Mouse (Mus musculus) right cerebral cortex, postnatal 10 days (tissue): ENCODE results near the gene Dtx1.

Experiments
- DNase-seq, 2 experiments: peaks; one replicate each; pipeline ENCODE4 v3.0.0; 2021; ENCODE audit warnings: low spot score in 2 of 2

The Dtx1 gene

DNA sequence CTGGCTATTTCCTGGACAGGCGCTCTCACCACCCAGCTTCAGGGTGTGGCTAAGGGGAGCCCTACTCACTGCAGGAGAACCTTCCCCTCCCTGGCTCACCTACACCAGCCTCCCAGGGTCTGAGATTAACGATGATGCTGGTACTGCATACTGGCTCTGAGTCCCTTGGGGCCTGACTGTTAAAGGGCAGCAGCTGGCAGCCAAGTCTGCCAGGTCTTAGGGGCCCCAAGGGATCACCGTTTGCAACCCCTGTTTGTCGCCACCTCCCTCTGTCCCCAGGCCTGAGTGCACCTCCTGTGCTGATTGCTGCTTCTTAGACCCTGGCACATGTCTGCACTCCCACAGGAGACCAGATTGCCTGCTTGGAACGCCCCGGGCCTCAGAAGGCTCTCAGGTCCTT, 7.3 kb downstream of the Dtx1 start:
- no peak for DNase-seq

DNA sequence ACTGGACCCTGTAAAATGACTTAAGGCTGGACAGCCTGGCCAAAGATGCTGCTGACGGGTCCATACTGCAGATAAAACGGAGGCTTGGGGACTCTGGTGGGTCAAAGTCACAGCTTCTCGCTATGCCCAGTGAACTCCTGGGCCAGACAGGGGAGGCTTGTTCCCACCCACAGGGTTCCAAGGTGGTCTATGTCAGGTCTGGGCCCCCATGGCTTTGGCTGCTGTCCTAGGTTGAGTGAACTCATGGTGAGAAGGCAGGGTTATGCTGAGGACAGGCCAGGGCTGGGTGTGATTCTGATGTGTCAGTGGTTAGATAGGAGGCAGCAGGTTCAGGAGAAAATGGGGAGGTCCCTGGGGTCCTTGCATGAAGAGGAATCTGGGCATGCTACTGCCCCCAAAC, 8.1 kb downstream of the Dtx1 start:
- DNase-seq = no peak

DNA sequence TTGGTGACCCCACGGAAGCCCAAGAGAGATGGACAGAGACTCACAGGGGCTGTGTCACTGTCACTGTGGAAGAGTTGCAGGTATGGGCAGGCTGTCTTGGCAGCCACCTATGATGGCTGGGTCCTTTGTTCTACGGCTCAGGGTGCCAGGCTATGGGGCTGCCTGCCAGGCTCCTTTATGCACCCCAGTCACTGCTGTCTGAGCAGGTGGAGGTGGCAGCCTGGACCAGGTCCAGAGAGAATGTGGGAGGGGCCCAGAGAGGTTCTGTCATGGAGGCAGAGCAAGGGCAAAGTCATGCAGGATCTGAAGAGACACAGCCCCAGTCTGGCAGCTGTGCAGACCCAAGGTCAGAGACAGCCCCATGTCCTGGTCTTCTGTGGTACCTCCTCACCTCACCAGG, 8.8 kb downstream of the Dtx1 start:
- DNase-seq = no peak

DNA sequence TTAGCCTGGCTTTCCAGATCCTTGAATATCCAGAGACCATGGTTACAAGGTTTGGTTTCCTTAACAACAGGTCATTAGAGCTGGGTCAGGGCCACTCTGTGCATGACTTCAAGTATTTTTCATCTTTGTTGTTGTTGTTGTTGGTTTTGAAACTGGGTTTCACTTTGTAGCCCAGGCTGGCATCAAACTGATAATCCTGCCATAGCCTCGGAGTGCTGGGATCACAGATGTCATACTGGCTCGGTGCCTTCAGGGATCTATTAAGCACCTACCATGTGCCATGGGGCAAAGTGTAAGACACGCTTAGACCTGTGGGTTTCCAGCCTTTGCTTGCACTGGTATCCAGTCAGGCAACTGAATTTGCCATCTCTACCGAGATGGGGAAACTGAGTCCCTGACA, 9.3 kb downstream of the Dtx1 start:
- no peak for DNase-seq

DNA sequence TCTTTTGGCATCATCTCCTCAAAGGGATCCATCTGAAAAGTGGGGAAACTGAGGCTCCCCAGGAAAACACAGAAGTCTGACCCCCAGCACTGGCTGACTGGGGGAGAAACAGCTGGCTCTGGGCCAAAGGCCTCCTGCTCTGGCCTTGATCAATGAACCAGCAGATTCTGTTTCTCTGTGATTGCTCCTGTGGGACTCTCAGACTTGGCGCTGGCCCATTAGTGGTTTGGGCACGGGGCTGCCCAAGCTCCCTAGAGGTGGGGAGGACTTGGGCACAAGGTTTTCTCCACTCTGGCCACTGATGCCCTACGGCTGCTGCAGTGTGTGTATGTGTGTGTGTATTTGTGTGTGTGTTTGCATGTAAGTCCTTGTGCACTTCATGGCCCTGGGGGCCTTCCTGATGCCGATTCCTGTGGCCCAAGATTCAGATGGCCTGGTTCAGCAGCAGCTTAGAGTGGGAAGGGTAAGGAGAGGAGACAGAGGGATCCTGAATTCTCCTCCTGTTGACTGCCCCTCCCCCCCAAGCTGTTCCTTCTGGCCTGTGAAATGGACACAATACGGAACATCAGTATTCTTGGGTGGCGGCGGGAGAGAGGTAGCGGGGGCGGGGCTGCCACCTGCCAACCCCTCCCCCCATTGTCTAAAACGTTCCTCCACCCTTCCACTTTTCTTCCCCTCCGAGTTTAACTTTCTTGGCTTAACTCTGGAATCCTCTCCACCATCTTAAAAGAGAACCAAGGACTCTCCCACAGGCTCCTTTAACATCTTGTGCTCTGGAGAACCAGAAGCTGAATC, 10.5 kb downstream of the Dtx1 start:
- peak in 1 of 2 experiments; percentile 48 for DNase-seq

DNA sequence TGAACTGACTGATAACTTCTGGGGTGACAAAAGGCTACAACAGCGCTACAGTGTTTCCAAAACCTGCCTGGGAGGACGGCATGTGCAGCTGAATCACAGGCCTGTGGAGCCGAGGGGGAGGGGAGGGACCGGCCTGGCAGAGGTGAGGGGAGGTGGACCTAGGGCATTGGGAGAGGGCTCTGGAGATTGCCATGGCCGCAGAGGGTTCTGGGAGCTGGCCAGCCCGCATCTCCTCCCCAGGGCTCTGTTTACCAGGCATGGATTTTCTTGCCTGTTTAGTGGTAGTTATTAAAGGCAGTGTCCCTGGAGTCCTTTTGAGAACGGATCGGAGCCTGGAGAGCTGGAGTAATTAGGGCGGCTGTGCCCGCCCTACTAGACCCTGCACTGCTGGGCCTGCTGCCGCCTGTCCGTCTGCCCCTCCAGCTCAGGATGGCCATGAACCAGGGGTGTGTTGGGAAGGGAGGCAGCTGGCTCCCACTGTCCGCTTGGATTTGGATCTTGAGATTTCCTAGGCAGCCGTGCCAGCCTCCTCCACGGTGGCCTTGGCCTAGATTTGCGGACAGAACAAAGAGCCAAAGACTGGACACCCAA, 12.8 kb downstream of the Dtx1 start:
- DNase-seq = peak; percentile 72 to 79

DNA sequence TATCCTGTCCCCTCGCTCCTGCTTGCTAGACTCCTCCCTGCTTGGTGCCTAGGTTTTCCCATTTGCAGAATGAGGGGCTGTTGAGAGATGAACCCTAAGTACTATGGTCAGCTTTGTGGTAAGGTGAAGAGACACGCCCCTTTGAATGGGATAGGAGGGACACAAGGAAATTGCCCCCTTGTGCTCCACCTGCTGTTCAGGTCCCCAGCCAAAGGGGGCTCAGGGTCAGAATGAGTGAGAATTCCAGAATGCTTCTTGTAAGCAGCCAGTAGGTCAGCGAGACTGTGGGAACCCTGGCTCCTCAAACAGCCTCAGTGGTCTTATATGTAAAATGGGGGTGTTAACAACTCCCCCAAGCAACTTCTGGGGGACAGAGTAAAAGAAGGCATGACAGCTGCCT, 13.5 kb downstream of the Dtx1 start:
- DNase-seq = no peak

DNA sequence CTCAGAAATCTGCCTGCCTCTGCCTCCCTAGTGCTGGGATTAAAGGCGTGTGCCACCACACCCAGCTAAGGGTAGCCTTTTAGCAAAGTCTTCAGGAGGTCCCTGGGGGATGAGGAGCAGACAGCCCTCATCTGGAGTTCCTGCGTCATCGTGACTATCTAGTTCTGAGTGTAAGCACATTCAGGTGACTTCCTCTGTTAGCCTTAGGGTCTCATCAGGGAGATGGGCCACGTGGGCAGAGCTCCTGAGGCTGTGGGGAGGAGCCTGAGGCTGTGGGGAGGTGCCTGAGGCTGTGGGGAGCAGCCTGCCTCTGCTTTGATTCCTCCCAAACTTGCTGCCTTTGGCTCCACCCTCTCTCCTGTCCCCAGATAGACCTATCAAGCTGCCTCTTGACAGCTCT, 14.9 kb downstream of the Dtx1 start:
- DNase-seq = no peak

DNA sequence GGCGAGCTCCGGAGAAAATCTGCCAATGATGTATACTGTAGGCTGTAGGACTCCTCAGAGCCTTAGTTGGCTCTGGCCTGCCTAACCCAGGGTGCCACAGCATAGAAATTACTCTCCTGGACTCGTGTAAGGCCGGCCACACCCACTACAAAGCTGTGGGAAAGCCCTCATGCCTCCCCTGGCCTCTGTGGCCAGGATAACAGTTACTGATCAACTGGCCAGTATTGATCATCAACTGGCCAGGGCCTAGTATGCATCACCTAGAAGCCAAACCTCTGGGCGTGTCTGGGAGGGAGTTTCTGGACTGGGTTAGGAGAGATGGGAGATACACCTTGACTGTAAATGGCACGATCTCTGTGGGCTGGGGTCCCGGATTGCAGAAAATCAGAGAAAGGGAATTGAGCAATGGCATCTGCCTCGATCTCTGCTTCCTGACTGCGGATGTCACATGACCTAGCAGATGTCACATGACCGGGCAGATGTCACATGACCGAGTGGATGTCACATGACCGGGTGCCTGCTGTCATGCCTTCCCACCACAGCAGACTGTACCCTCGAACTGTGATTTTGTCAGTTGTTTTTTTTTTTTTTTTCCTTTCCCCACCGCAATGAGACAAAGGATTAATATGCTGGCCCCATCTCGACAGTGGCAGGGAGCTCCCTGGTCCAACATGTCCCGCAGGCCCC, 15.5 kb downstream of the Dtx1 start:
- DNase-seq = no peak

DNA sequence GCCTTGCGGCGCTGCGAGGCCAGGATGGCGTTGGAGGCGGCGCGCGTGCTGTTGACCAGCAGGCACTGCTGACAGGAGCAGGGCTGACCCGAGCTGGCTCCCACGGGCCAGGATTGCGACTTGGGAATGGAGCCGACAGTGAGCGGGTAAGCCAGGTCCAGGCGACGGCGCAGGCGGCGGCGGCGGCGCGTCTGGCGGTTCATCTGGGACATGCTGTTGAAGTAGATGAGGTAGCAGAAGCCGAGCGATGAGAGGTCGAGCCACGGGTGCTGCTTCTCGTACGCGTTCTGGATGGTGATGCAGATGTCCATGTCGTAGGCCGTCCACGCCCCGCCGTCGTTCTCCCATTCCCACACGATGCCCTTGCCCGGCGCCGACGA, 17.0 kb downstream of the Dtx1 start:
- no peak for DNase-seq

DNA sequence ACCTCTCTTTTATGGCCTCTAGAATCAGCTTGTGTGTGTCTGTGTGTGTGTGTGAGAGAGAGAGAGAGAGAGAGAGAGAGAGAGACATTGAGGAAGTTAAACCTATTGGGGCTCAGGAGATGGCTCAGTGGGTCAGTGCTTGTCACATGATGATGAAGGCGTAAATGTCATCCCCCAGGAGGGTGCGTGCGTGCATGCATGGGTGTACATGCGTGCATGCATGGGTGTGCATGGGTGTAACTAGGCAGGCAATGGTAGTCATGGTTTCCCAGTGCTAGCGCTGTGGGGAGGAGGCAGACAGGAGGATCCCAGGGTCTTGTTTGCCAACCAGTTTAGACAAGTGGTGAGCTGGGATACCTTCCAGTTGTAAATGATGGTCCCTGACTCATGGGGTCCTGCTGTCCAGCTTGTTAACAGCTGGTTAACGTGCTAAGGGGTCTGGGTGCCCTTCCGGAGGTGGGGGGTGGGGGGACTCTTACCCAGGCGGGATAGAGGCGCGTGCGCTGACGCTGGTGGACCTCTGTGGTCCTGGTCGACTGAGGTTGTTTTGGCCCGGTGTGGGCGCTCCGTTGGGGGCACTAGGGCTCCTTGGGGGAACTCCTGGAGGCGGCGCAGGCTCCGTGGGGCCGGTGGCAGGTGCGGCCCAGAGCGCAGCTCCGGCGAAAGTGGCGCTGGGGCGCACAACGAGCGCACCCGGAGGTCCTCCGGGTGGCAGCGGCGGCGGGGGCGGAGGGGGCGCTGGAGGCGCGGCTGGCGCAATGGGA, 17.6 kb downstream of the Dtx1 start:
- no peak for DNase-seq

DNA sequence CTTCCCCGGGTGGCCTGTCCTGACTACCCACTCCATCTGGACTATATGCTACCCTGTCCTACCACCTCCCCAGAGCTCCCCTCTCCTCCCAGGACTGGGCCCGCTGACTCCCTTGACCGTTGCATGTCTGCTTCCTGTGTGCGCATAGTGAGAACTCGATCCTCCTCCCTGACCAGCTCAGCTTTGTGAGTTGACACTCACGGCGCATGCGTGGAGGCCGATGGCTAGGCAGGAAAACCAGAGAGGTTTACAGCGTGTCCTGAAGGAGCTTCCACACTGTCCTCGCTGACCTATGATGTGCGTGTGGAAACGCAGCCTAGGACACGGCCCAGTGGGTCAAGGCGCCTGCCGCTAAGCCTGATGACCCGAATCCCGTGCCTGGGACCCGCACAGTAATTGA, 19.7 kb downstream of the Dtx1 start:
- no peak for DNase-seq

DNA sequence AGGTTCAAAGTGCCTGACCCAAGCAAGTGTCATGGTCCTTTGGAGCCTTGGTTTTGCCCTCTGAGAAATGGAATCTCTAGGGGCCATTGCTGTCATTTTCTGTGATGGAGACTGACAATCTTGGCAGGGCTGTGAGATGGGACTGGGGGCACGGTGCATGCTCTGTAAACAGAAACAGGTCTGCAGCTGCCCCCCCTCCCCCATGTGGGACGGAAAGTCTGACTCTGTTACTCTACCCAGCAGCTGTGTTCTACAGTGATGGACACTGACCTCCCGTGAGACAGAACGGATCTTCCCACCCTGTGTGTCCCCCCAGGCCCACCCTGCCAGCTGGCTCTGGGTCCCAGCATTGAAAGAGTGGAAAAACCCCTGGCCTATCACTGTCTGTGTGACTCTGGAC, 21.3 kb downstream of the Dtx1 start:
- DNase-seq = no peak

DNA sequence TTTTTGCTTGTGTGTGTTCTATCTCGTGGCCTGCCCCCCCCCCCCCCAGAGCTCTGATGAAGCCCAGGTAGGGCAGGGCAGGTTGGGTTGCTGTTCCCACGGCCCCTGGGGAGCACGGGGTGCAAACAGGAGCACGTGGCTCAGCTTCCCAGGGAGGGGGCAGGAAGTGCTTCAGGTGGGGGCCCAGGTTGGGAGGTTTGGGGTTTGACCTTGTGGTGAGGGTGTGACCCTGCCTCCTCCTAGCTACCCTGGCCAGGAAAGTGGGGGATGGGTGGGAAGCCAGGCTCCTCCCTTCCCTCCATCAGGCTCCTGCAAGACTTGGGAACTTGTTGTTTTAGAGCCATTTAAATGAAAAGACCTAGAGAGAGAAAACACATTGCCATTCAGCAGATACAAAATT, 23.3 kb downstream of the Dtx1 start:
- DNase-seq = no peak

DNA sequence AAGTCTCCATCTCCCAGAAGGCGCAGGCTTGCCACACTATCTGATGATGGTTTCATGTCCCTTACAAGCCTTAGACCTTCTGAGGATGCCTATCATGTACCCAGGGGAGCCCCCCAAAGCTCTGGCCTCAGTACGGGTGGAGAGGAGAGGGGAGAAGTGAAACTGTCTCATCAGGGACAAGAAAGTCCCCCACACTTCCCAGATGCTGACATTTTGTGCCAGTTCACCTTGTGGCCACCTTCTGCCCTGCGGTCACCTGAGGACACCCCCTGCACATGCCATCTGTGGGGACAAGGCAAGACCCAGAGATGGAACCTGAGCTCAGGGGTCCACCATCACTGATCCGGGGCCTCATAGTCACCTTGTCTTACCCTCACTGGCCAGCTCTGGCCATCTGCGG, 23.8 kb downstream of the Dtx1 start:
- no peak for DNase-seq

DNA sequence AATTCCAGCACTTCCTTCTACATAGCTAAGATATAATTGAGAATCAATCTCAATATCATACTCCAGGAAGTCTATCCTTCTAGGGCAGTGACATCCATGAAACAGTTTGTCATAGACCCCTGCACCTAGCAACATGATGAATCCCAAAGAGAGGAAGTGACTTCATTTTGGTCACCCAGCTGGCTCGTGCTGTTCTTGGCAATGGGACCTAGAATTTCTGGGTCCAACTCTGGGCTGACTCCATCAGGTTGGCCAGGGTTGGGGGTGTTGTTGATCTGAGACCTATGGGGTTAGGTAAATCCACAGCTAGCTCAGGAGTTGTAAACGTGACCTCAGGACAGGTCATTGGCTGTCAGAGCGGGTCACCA, 24.3 kb downstream of the Dtx1 start:
- DNase-seq = no peak

DNA sequence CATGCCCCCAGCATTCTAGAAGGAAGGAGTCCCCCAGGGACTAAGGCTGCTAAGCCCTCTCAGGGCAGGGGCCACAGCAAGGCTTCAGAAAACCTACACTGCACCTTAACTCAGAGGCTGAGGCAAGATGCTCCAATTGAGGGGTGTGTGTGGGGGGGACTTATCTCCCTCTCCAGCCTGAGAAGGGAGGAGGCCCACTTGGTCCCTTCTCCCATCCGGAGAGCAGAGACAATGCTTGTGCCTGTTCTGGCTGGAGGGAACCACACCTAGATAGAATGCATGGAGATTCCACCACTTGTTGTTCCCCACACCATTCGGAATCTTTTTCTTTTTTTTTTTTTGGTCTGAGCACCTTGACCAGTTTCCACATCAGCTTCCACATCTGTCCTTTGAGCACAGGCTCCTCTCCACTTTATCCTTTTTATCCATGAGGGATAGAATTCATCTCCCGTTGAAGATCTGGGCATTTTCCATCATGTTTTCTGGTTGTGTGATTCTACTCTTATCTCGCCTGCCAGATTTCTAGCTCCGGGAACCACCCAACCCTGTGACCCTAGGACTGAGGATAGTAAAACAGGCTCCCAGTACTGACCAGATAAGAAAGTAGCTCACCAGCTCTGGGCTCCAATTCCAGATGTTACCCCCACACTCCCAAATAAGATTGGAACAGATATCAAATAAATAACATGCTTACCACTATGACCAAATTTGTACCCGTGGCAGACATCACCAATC, 24.8 kb downstream of the Dtx1 start:
- DNase-seq = no peak

DNA sequence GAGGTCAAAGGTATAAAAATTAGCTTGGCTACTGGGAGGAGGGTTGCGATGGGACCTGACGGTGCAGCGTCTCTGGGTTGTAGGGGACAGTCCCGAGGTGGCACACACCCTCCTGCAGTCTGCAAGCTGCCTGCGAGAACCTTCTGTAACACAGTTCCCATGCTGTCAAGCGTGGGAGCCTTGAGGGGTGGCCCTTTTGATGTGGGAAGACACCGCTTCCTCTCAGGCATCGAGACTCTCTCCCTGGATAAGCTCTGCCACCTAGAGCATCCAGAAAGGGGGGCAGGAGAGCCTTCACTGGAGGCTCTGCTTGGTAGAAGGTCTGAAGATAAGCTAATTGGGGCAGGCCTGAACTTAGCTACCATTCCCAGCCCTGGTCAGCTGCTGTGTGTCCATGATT, 26.0 kb downstream of the Dtx1 start:
- DNase-seq = no peak

DNA sequence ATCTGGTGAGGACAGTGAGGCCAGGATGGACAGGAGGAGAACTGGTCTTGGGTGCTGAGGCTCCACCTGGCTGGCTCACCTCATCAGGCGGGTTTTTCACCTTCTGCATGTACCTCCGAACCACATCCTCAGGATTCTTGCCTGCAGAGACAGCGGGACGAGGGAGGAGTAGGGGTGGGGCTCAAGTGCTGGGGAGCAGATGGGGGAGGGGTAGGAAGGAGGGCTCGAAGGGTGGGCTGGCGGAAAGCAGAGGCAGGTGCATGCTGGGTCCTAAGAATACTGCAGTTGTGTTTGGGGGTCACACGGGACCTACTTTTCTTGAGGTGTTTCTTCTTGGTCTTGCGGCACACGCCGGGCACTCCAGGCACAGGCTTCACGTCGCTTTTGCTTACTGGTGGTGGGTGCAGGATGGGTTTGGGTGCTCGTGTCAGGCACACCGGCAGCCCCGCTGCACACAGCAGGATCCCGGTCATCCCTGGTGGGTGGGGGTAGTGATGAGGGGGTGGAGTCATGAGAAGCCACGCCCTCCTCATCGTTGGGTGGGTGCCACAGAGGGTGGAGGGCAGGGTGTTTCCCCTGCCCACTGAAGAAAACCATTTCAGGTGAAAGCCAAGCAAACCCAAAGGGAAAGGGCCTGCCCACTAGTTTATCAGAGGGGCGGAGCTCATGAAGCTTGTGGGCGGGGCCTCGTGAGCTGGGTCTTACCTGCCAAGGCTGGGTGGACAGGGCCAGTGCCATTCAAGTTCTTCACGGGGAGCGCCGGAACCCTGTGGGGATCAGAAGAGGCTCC, 28.6 kb downstream of the Dtx1 start:
- no peak for DNase-seq

DNA sequence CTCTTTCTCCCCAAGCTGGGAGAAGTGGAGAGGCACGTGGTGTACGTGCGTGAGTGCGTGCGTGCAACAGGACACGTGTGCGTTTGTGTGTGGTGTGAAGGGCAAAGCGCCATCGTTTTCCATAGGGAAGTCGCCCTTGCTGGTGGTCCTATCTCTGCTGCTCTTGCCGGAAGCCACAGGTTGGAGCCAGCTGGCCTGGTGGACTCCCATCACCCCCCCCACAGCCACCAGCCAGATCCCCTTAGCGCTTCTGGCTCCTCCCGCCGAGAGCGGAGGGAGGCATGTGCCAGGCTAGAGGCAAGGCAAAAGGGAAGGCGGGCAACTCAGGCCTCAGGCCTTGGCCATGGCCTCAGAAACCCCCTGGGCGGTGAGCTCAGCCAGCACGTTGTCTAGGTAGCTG, 30.8 kb downstream of the Dtx1 start:
- DNase-seq = peak; percentile 66 to 76
